Mouse (Mus musculus): ENCODE measurements around the gene Ttc7b. TPM values are rescaled to one million over a fixed set of nuclear protein-coding genes. Genes with fewer than 3 reads are reported as not detected.

Ttc7b gene
- polyA plus RNA-seq, 1 experiment from 2014 or later, result 5.6 TPM

DNA sequence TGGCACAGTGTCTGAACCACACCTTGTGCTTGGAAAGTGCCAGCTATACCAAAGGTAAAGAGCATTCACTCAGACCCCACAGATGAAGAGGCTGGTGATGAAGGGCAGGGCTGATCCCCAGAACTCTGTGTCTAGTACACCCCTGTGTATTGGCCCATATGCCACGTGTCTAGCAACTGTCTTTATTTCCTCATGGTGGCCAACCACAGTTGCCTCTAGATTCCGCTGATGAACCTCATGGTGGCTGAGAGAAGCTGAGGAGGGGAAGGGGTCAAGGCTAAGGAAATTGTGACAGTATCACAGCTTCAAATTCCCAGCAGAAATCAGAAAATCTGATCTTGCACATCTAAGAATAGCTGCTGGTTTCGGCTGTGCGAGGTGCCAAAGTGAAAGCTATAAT lies 191.6 kb downstream of the Ttc7b start:
- Histone ChIP-seq H3K27me3 (no peaks in the 10 kb centered on the region), H3K9ac (no peak overlapping the region), H3K27ac (replicated peaks) (no peak overlapping the region), H3K36me3 (peaks cover 7% of the 10 kb centered on the region; the same call in 1 of the 2 replicates), H3K4me2 (replicated peaks) (no peak overlapping the region), H3K9me3 (replicated peaks) (no peaks in the 10 kb centered on the region), H3K4me1 (no peaks in the 10 kb centered on the region), H3K4me3 (replicated peaks) (no peak overlapping the region)
- no peak for ATAC-seq (ENCODE audit: insufficient number of reproducible peaks, low FRiP score, low TSS enrichment, low read depth)
- WGBS, result 73% methylated on average over 4 of the region's 4 CpGs

DNA sequence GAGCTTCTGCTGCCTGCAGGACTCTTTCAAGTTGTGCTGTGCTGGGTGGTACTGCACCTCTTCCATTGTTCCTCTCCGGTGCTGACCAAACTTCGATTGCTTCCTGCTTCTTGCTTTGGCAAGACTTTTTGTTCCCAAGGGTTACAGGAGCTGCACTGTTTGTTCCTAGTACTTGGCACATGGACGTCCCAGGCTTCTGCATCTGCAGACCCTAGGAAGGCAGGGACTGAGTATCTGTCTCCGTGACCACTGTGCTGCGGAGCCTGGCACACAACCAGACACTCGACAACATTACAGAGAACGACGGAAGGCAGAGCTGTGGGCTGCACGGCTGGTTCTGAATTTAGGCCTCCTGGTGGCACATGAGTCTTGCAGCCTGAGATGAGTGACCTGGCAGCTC lies 192.1 kb downstream of the Ttc7b start:
- H3K36me3 ChIP-seq, result peaks cover 7% of the 10 kb centered on the region; the same call in 1 of the 2 replicates
- H3K4me3 ChIP-seq (replicated peaks), result no peak overlapping the region
- H3K9me3 ChIP-seq (replicated peaks), result no peaks in the 10 kb centered on the region
- H3K4me1 ChIP-seq, result no peaks in the 10 kb centered on the region
- WGBS, result 73% methylated on average over 9 of the region's 9 CpGs
- no peak overlapping the region for H3K4me2 ChIP-seq (replicated peaks)
- ATAC-seq (ENCODE audit: insufficient number of reproducible peaks, low FRiP score, low TSS enrichment, low read depth), result no peak
- H3K9ac ChIP-seq, result no peak overlapping the region
- H3K27ac ChIP-seq (replicated peaks), result no peak overlapping the region
- H3K27me3 ChIP-seq, result no peaks in the 10 kb centered on the region

DNA sequence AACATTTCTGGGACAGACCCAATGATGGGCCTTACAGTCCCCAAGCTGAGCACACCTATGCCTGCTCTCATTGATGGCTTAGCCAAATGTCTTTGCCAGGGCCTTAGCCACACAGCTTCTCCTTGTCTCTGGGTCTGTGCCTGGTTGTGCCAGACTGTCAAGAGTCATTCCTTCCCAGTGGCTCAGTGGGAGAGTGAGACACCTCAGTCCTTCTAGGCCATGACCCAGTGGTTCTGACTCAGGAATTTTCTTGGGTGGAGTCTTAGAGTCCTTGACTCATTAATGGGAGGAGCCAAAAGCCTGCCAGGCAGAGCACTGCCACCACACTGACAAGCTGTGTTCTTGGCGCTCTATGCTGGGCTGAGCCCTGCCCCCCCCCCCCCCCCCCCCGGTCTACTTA lies 193.9 kb downstream of the Ttc7b start:
- 70% methylated on average over 1 of the region's 2 CpGs for WGBS
- no peak; the same call in 1 of the 2 replicates for ATAC-seq (ENCODE audit: insufficient number of reproducible peaks, low FRiP score, low TSS enrichment, low read depth)
- Histone ChIP-seq H3K36me3 (peaks cover 7% of the 10 kb centered on the region; the same call in 1 of the 2 replicates), H3K4me1 (no peaks in the 10 kb centered on the region), H3K27ac (replicated peaks) (no peak overlapping the region), H3K4me3 (replicated peaks) (no peak overlapping the region), H3K27me3 (no peaks in the 10 kb centered on the region), H3K9me3 (replicated peaks) (no peaks in the 10 kb centered on the region), H3K9ac (no peak overlapping the region), H3K4me2 (replicated peaks) (no peak overlapping the region)

DNA sequence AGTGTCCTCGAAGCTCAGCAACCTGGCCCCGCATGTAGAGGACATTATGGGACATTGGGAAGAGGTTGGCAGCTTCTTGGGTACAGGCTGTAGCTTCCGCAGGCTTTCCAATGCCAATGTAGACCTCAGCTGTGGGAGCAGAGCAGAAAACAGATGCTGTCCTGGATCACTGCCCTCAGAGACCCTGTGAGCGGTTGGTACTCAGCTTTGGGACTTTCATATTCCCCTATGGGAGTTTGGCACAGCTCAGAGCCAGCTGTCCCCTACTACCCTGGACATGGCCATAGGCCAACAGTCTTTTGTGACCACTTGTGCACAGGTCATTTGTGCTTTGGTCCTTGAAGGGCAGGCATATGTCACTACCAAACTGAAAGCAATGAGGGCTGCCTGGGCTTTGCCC lies 195.0 kb downstream of the Ttc7b start:
- Histone ChIP-seq H3K36me3 (0 out of 2 replicates have a peak, but pooled peaks cover 7% of the 10 kb centered on the region), H3K27me3 (no peaks in the 10 kb centered on the region), H3K27ac (replicated peaks) (no peak overlapping the region), H3K4me3 (replicated peaks) (no peak overlapping the region), H3K4me1 (no peaks in the 10 kb centered on the region), H3K9ac (no peak overlapping the region), H3K9me3 (replicated peaks) (no peaks in the 10 kb centered on the region), H3K4me2 (replicated peaks) (no peak overlapping the region)
- ATAC-seq (ENCODE audit: insufficient number of reproducible peaks, low FRiP score, low TSS enrichment, low read depth), result no peak
- 91% methylated on average over 4 of the region's 4 CpGs for WGBS

DNA sequence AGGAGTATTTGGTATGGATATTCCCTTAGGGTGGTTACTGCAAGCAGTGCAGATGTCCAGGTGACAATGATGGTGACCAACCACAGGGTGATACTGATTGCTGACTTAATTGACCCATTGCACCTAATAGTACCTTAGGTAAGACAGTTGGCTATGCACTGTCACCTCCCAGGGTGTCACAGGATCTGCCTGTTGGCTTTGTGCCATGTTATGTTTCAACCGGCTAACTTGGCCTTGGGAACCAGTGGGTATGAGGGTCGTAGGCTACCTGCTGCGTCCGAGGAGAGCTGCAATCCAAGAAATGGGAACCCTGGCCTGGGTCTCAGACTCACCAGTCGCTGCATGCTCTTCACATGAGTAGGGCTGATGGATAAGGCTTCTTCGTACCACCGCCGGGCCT lies 195.4 kb downstream of the Ttc7b start:
- no peaks in the 10 kb centered on the region for H3K9me3 ChIP-seq (replicated peaks)
- ATAC-seq (ENCODE audit: insufficient number of reproducible peaks, low FRiP score, low TSS enrichment, low read depth), result no peak
- no peak overlapping the region for H3K4me3 ChIP-seq (replicated peaks)
- WGBS, result 89% methylated on average over 8 of the region's 8 CpGs
- H3K27ac ChIP-seq (replicated peaks), result no peak overlapping the region
- H3K27me3 ChIP-seq, result no peaks in the 10 kb centered on the region
- 0 out of 2 replicates have a peak, but pooled peaks cover 7% of the 10 kb centered on the region for H3K36me3 ChIP-seq
- no peak overlapping the region for H3K4me2 ChIP-seq (replicated peaks)
- H3K9ac ChIP-seq, result no peak overlapping the region
- H3K4me1 ChIP-seq, result no peaks in the 10 kb centered on the region

DNA sequence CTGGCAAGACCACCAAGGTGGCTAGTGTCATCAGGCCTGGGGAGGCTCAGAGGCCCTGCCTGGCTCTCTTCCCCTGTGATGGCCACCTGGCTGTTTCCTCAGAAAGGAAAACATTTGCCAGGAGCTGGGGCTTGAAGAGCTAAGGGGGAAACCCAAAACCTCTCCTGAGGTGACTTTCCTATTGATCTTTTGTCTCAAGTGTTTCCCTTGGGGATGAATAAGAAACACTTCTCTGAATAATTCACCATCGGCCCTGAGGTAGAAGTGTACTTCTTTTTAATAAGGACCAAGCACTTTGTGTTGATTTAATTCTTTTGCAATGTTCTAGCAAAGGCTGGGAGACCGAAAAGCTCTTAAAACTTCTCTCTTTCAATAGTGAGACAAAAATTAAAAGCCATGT lies 197.0 kb downstream of the Ttc7b start:
- no peak overlapping the region for H3K4me3 ChIP-seq (replicated peaks)
- H3K4me1 ChIP-seq, result no peaks in the 10 kb centered on the region
- no peak overlapping the region for H3K9ac ChIP-seq
- WGBS, result 61% methylated on average over 2 of the region's 2 CpGs
- no peak for ATAC-seq (ENCODE audit: insufficient number of reproducible peaks, low FRiP score, low TSS enrichment, low read depth)
- H3K36me3 ChIP-seq, result 0 out of 2 replicates have a peak, but pooled peaks cover 7% of the 10 kb centered on the region
- no peaks in the 10 kb centered on the region for H3K9me3 ChIP-seq (replicated peaks)
- no peaks in the 10 kb centered on the region for H3K27me3 ChIP-seq
- H3K4me2 ChIP-seq (replicated peaks), result no peak overlapping the region
- no peak overlapping the region for H3K27ac ChIP-seq (replicated peaks)

DNA sequence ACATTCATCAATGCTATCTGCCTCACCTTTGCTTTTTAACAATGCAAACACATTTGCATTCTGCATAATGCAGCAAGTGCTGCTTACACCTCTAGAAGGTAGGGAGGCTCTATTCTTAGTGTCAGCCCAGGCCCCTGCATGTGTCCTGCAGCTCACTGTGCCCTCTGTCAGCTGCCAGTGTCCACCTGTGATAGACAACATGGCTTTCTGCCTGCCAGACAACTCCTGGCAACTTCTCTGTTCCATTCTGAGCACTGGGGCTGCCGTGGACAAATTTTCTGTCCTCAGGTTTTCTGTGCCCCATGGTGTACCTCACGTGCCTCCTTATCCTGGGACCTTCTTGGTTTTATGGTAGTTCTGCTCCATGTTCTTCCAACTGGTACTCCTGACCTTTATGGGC lies 198.4 kb downstream of the Ttc7b start:
- ATAC-seq (ENCODE audit: insufficient number of reproducible peaks, low FRiP score, low TSS enrichment, low read depth), result no peak
- Histone ChIP-seq H3K27me3 (no peaks in the 10 kb centered on the region), H3K9ac (no peak overlapping the region), H3K27ac (replicated peaks) (no peak overlapping the region), H3K9me3 (replicated peaks) (no peaks in the 10 kb centered on the region), H3K4me1 (peaks cover 13% of the 10 kb centered on the region; the same call in 1 of the 2 replicates), H3K4me2 (replicated peaks) (no peak overlapping the region), H3K4me3 (replicated peaks) (no peak overlapping the region), H3K36me3 (no peaks in the 10 kb centered on the region)
- WGBS, result 93% methylated on average over 2 of the region's 2 CpGs

DNA sequence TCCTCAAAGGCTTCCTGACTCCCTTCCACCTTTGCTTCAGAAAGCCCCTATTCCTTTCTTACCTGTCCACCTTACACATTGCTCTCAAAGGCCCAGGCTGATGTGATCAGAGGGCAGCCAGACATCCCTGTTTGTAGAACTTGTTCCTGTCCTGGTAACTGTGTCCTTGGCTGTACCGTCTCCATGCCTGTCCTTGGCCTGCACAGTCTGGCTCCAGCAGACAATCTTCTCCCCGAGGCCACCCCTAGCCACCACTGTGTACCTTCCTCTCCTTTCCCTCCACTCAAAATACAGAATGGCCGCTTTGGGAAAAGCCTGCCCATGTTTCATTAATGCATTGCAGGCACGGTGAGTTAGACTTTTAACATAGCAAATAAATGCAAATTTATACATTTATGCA lies 199.1 kb downstream of the Ttc7b start:
- Histone ChIP-seq H3K27ac (replicated peaks) (no peak overlapping the region), H3K27me3 (no peaks in the 10 kb centered on the region), H3K9me3 (replicated peaks) (no peaks in the 10 kb centered on the region), H3K4me2 (replicated peaks) (no peak overlapping the region), H3K36me3 (no peaks in the 10 kb centered on the region), H3K9ac (no peak overlapping the region), H3K4me1 (peaks cover 17% of the 10 kb centered on the region), H3K4me3 (replicated peaks) (no peak overlapping the region)
- 81% methylated on average over 4 of the region's 4 CpGs for WGBS
- no peak for ATAC-seq (ENCODE audit: insufficient number of reproducible peaks, low FRiP score, low TSS enrichment, low read depth)

DNA sequence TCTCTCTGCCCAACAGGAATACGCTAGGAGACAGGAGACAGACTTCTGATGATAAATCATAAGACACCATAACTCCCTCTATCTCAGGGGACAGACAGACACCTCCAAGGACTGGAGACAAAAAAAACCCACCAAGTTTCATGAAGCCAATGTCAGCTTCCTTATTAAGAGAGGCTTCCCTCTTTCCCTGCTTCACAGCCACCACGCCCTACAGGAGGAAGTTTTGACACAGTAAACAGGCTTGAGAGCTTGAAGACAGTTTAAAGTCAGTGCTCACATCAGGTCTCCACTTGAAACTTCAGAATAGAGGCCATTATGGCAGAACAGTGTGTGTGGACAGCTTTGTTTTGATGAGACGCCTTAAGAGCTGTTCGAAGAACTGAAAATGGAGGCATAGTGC lies 200.9 kb downstream of the Ttc7b start:
- 88% methylated on average over 4 of the region's 4 CpGs for WGBS
- peaks cover 35% of the 10 kb centered on the region for H3K4me1 ChIP-seq
- no peak overlapping the region for H3K9ac ChIP-seq
- no peaks in the 10 kb centered on the region for H3K9me3 ChIP-seq (replicated peaks)
- no peaks in the 10 kb centered on the region for H3K27me3 ChIP-seq
- no peak overlapping the region for H3K4me2 ChIP-seq (replicated peaks)
- no peak for ATAC-seq (ENCODE audit: insufficient number of reproducible peaks, low FRiP score, low TSS enrichment, low read depth)
- H3K36me3 ChIP-seq, result no peaks in the 10 kb centered on the region
- H3K4me3 ChIP-seq (replicated peaks), result no peak overlapping the region
- H3K27ac ChIP-seq (replicated peaks), result no peak overlapping the region

DNA sequence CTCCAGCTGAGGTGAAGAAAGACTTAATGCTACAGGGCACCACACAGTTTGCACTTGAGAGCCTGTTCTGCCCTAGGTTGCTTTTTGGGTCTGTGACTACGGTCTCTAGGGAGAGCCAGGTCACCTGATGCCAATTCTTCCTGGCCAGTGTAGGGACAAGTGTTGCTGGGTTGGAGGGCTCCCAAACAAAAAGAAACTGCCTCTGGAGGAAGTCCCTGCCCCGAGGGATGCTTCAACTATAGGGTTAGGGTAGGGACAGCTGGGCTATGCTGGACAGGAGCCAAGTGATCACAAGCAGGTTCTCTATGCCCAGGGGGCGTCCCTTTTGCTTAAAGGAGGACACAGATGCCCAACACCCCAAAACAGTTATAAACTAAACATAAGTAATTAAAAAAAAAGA lies 202.7 kb downstream of the Ttc7b start:
- Histone ChIP-seq H3K36me3 (no peaks in the 10 kb centered on the region), H3K27me3 (no peaks in the 10 kb centered on the region), H3K4me3 (replicated peaks) (no peak overlapping the region), H3K27ac (replicated peaks) (no peak overlapping the region), H3K9ac (no peak overlapping the region), H3K4me1 (peaks cover 38% of the 10 kb centered on the region), H3K4me2 (replicated peaks) (no peak overlapping the region), H3K9me3 (replicated peaks) (no peaks in the 10 kb centered on the region)
- WGBS, result 57% methylated on average over 3 of the region's 3 CpGs
- no peak; the same call in 1 of the 2 replicates for ATAC-seq (ENCODE audit: insufficient number of reproducible peaks, low FRiP score, low TSS enrichment, low read depth)

DNA sequence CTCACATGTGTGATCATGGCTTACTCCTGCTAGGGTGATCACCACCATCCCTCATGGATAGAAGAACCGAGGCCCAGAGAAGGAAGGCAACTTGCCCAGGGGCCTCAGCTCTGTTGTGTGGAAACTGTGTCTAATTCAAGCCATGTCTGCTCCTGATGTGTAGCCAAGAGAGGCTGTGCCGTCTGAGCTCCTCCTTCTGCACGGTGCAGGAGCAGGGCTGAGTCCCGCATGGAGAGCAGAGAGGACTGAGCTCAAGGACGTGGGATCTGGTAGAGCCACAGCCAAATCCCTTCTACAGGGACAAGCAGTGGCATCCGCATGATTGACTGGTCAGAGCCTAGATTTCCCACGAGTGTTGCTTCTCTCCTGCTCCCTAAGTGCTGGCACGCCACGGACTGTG lies 204.5 kb downstream of the Ttc7b start:
- Histone ChIP-seq H3K27me3 (no peaks in the 10 kb centered on the region), H3K4me3 (replicated peaks) (no peak overlapping the region), H3K27ac (replicated peaks) (peak overlapping the region; percentile 66), H3K9me3 (replicated peaks) (no peaks in the 10 kb centered on the region), H3K4me2 (replicated peaks) (no peak overlapping the region; the same call in 1 of the 2 replicates), H3K36me3 (0 out of 2 replicates have a peak, but pooled peaks cover 3% of the 10 kb centered on the region), H3K9ac (no peak overlapping the region), H3K4me1 (peaks cover 38% of the 10 kb centered on the region)
- ATAC-seq (ENCODE audit: insufficient number of reproducible peaks, low FRiP score, low TSS enrichment, low read depth), result peak; percentile 85
- WGBS, result 47% methylated on average over 9 of the region's 9 CpGs

DNA sequence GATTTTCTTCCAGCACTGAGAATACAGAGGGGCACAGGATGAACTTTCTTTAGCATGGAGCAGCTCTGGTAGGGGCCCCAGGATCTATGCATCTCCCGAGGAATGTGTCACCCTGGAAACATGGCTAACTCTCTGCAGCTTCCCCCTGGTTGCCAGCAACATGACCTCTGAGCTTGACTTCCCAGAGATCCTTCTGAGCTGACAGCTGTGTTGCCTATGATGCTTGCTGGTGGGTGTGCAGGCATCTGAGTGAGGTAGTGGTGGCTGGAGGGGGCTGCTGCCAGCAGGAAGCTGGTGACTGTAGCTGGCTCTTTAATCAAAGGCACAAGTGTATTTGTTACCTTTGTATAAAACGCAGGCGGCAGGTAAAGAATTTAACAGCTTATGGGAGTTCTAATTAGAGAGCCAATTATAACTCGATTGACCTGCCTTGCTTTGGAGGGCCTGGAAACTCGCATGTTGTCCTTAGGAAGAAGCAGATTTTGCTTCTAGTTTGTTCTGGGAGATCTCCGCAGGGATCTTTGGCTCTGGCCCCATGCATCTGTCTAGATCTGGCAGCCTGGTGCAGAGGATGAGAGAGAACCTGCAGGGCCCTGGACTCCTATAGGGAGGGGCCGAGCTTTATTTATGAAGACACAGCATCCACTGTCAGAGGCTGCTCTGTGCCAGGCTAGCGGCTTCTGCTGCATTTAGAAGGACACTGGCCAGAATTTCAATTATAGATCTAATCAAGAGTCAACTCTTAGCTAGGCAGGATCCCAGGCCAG lies 205.3 kb downstream of the Ttc7b start:
- Histone ChIP-seq H3K27me3 (no peaks in the 10 kb centered on the region), H3K4me1 (peaks cover 38% of the 10 kb centered on the region), H3K4me3 (replicated peaks) (no peak overlapping the region), H3K9ac (no peak overlapping the region), H3K9me3 (replicated peaks) (no peaks in the 10 kb centered on the region), H3K36me3 (0 out of 2 replicates have a peak, but pooled peaks cover 3% of the 10 kb centered on the region), H3K4me2 (replicated peaks) (no peak overlapping the region), H3K27ac (replicated peaks) (peak overlapping the region; percentile 66)
- WGBS, result 49% methylated on average over 8 of the region's 8 CpGs
- ATAC-seq (ENCODE audit: insufficient number of reproducible peaks, low FRiP score, low TSS enrichment, low read depth), result no peak

All from embryonic facial prominence, embryonic 15.5 days (tissue).